Mouse (Mus musculus) C2C12 (cell line): ENCODE data around the gene Fgd6. TPM values are rescaled to one million over a fixed set of nuclear protein-coding genes. Genes with fewer than 3 reads are reported as not detected.

Source experiments
- H3K27me3 ChIP-seq: one replicate; pipeline ENCODE4 v1.6.1; 2011; ENCODE audit not compliant: control insufficient read depth, insufficient read depth, insufficient read length
- H3K36me3 ChIP-seq: one replicate; pipeline ENCODE4 v1.6.1; 2011; ENCODE audit not compliant: control insufficient read depth, insufficient read depth
- H3K4me3 ChIP-seq: one replicate; pipeline ENCODE4 v1.5.1; 2011; ENCODE audit warnings: mild to moderate bottlenecking, control low read depth; ENCODE audit not compliant: poor library complexity, insufficient read depth, severe bottlenecking
- H3K79me2 ChIP-seq: one replicate; pipeline ENCODE4 v1.6.1; 2011; ENCODE audit not compliant: control insufficient read depth, insufficient read depth
- H3K79me3 ChIP-seq: one replicate; pipeline ENCODE4 v1.6.1; 2011; ENCODE audit warnings: low read depth, control low read depth
- H3ac ChIP-seq: one replicate; pipeline ENCODE3; 2011; ENCODE audit warnings: low read depth; ENCODE audit not compliant: control insufficient read depth, insufficient read length
- CEBPB ChIP-seq: IDR thresholded peaks from one replicate; pipeline ENCODE4 v1.6.1; 2011; ENCODE audit warnings: low read depth, mild to moderate bottlenecking, control low read depth, moderate library complexity
- CTCF ChIP-seq: IDR thresholded peaks from one replicate; pipeline ENCODE4 v1.5.1; 2011; ENCODE audit not compliant: control insufficient read depth, insufficient read depth, insufficient read length
- FOSL1 ChIP-seq: IDR thresholded peaks from one replicate; pipeline ENCODE4 v1.8.0; 2011; ENCODE audit warnings: mild to moderate bottlenecking, low read length; ENCODE audit not compliant: poor library complexity, insufficient read depth, severe bottlenecking
- MAX ChIP-seq: IDR thresholded peaks from one replicate; pipeline ENCODE4 v1.6.1; 2011; ENCODE audit warnings: mild to moderate bottlenecking, control low read depth
- MYOD1 ChIP-seq: IDR thresholded peaks from one replicate; pipeline ENCODE4 v1.6.1; 2011; ENCODE audit warnings: low read depth; ENCODE audit not compliant: control insufficient read depth, insufficient read length
- MYOG ChIP-seq: IDR thresholded peaks from one replicate; pipeline ENCODE4 v1.6.1; 2011; ENCODE audit not compliant: control insufficient read depth, insufficient read length; ENCODE audit errors: extremely low read depth
- USF1 ChIP-seq: IDR thresholded peaks from one replicate; pipeline ENCODE4 v1.6.1; 2011; ENCODE audit warnings: low read depth, mild to moderate bottlenecking, control low read depth, moderate library complexity
- polyA plus RNA-seq: library from polyadenylated mRNA; unstranded; fragments of >200 nt; fragmentation: generic; extraction: Trizol; gene quantifications from one replicate; pipeline ENCODE4 v1.2.1, GENCODE M21; 2012; ENCODE audit warnings: missing spikeins

Gene Fgd6
- polyA plus RNA-seq, 1 experiment = 1.3 TPM

DNA sequence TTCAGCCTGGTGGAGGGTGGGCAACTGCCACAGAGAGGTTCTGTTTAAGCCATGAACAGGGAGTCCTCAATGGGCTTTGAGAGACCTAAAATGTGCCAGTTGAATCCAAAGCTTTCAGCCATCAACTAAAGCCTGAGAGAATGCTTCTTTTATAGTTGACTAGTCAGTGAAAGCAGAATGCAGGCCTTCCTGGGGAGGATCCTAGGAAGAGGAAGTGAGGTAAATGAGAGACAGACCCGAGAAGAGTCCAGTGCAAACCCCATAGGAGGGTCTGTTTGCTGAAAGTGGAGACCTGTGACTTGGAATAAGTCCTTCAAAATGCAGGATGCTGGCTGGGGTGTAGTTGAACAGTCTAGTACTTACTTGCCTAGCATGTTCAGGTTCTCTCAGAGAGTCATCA, 11.2 kb downstream of the Fgd6 start:
- Histone ChIP-seq H3K27me3 (no peaks in the 10 kb centered on the region), H3K79me2 (no peaks in the 10 kb centered on the region), H3K36me3 (peaks cover 10% of the 10 kb centered on the region), H3K4me3 (no peak overlapping the region), H3ac (no peak overlapping the region), H3K79me3 (peaks cover 1% of the 10 kb centered on the region)
- TF ChIP-seq FOSL1 (no peak), CTCF (no peak), MYOG (no peak), USF1 (no peak), MAX (no peak), CEBPB (no peak), MYOD1 (no peak)

DNA sequence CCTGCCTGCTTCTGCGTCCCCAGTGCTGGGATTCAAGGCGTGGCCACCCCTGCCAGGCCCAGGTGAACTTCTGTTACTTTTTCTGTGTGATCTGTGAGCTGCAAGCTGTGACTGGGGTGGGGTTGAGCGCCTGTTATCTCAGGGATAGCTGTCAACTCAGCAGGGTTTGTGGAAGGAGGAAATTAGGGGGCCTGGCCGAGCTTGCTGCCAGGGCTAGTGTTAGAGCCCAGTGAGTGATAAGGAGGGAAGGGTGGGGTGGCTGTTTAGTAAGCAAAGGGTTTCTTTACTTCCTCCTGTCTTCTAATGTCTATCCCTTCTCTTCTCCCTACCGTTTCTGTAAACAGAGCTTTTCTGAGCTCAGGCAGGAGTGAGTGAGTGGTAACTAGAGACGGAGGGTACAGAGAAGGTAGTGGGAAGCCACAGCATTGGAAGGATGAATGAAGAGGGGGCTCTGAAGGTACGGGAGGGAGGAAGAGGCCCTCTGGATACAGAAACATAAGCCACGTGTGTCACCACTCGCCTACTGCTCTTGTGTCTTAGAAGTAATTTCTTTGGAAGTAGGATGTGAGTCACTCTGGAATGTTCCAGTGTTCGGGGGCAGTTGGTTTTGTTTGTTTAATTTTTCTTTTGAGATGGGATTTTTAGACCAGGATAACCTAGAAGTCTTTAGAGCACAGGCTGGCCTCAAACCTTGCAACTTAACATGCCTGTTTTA, 12.2 kb downstream of the Fgd6 start:
- Histone ChIP-seq H3K36me3 (peaks cover 10% of the 10 kb centered on the region), H3K27me3 (no peaks in the 10 kb centered on the region), H3K79me2 (no peaks in the 10 kb centered on the region), H3K4me3 (no peak overlapping the region), H3ac (no peak overlapping the region), H3K79me3 (peaks cover 1% of the 10 kb centered on the region)
- TF ChIP-seq MAX = peak; percentile 46
- no peak for TF ChIP-seq MYOG

DNA sequence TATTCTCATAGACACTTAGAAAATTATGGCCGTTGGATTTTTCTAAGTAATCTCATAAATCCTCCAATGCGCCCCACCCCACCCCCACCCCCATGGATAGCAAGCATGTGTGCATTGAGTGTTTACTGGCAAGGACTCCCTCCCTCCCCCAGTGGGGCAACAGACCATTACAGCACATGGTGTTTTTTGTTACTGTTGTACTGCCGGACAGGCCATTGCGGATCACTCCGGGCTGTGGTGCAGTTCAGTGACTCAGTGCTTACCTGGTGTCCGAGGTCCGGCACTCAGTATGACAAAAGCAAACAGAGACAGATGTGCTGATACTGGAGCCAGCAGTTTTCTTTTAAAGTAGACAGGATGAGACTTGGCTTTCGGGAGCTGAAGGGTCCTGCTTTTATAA, 13.3 kb downstream of the Fgd6 start:
- Histone ChIP-seq H3K79me2 (no peaks in the 10 kb centered on the region), H3K79me3 (peaks cover 1% of the 10 kb centered on the region), H3K4me3 (no peak overlapping the region), H3K27me3 (no peaks in the 10 kb centered on the region), H3K36me3 (peaks cover 10% of the 10 kb centered on the region), H3ac (no peak overlapping the region)
- TF ChIP-seq CEBPB (no peak), FOSL1 (no peak), MYOG (no peak), MAX (no peak), USF1 (no peak), MYOD1 (no peak)

DNA sequence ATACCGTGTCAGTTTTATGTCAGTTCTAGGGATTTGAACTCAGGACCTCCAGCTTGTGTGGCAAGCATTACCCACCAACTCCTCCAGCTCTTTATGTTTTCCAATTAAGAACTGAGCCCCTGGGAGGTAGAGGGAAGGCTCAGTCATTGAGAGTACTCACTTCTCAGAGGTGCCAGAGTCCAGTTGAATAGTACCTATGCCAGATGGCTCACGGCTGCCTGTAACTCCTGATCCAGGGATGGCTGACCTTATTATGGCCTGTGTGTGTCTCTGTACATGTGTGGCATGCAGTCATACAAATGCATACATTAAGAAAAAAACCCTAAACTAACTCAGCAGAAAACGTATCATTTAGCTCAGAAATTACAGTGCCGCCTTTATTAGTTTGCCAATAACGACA, 14.9 kb downstream of the Fgd6 start:
- Histone ChIP-seq H3K79me2 (no peaks in the 10 kb centered on the region), H3K27me3 (no peaks in the 10 kb centered on the region), H3ac (no peak overlapping the region), H3K36me3 (no peaks in the 10 kb centered on the region), H3K4me3 (no peak overlapping the region), H3K79me3 (peaks cover 1% of the 10 kb centered on the region)
- no peak for TF ChIP-seq FOSL1
- no peak for TF ChIP-seq MYOG
- TF ChIP-seq CEBPB = no peak
- no peak for TF ChIP-seq MAX
- TF ChIP-seq CTCF = no peak
- TF ChIP-seq USF1 = no peak

DNA sequence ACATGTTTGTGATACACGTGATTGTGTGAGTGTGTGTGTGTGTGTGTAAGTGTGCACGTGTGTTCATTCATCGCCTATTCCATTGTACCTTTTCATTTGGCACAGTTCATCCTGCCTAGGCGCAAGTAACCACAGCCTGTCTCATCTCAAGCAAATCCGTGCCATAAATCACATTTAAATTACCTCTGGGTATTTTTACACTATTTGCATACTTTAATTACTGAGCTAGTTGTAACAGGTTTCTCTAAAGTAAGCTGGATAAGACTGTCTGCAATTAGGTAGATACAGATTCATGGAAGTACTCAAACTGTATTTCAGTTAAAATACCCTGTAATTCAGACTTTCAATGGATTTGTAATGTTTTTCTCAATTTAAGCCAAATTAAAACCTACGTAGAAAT, 20.7 kb downstream of the Fgd6 start:
- no peak overlapping the region for H3ac ChIP-seq
- no peaks in the 10 kb centered on the region for H3K27me3 ChIP-seq
- H3K36me3 ChIP-seq = no peaks in the 10 kb centered on the region
- H3K4me3 ChIP-seq = no peak overlapping the region
- no peak for TF ChIP-seq MYOG
- TF ChIP-seq CTCF = no peak
- TF ChIP-seq CEBPB = no peak
- TF ChIP-seq MYOD1 = no peak
- no peak for TF ChIP-seq MAX
- no peak for TF ChIP-seq USF1
- no peak for TF ChIP-seq FOSL1
- H3K79me3 ChIP-seq = no peaks in the 10 kb centered on the region
- H3K79me2 ChIP-seq = no peaks in the 10 kb centered on the region

DNA sequence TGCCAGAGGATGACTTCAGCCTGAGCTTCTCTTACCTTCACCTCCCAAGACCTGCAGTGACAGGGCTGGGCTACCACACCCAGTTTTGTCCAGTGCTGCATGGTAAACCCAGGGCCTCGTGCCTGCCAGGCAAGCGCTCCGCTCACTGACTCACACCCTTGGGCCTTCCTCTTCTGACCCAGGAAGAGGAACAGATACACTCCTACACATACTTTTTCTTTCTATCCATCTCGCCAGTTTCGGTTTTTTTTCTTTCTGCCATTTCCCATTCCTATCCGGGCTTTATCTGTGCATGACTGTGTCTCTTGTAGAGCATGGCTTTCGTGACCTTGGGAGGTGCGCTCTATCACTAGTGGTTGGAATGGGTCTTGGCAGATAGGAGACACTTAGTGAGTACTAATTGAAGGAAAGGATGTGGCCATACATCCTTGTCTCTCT, 23.8 kb downstream of the Fgd6 start:
- Histone ChIP-seq H3K27me3 (no peaks in the 10 kb centered on the region), H3K36me3 (no peaks in the 10 kb centered on the region), H3K79me2 (no peaks in the 10 kb centered on the region), H3ac (no peak overlapping the region), H3K4me3 (no peak overlapping the region), H3K79me3 (no peaks in the 10 kb centered on the region)
- TF ChIP-seq MAX (no peak), FOSL1 (no peak), CEBPB (no peak), USF1 (no peak), MYOD1 (no peak), MYOG (no peak), CTCF (no peak)
